Mouse (Mus musculus): ENCODE data around the gene Dock2. TPM values are rescaled to one million over a fixed set of nuclear protein-coding genes. Genes with fewer than 3 reads are reported as not detected.
A peak's percentile ranks its signal among the peaks of the same experiment; 100 is the strongest.

Dock2 gene
- polyA plus RNA-seq, 1 experiment from 2014 or later, result 1.1 TPM

GRCm38 (mm10) chr11:34356109-34356508, 427.6 kb downstream of the Dock2 start:
- no peaks in the 10 kb centered on the region for H3K27me3 ChIP-seq
- no peak overlapping the region for H3K4me2 ChIP-seq (replicated peaks)
- WGBS, result 42% methylated on average over 2 of the region's 2 CpGs
- no peak for ATAC-seq (ENCODE audit: low FRiP score)
- H3K4me1 ChIP-seq, result peaks cover 8% of the 10 kb centered on the region; the same call in 1 of the 2 replicates
- no peak overlapping the region for H3K27ac ChIP-seq
- H3K36me3 ChIP-seq, result no peaks in the 10 kb centered on the region
- no peak overlapping the region for H3K9ac ChIP-seq
- H3K9me3 ChIP-seq (replicated peaks), result no peaks in the 10 kb centered on the region
- no peak overlapping the region for H3K4me3 ChIP-seq

GRCm38 (mm10) chr11:34355406-34355805, 428.3 kb downstream of the Dock2 start:
- 61% methylated on average over 12 of the region's 12 CpGs for WGBS
- no peak for ATAC-seq (ENCODE audit: low FRiP score)

GRCm38 (mm10) chr11:34349453-34350056, 434.1 kb downstream of the Dock2 start:
- WGBS, result 85% methylated on average over 10 of the region's 10 CpGs
- Histone ChIP-seq H3K27ac (no peak overlapping the region), H3K4me3 (no peak overlapping the region)

More at GRCm38 (mm10) chr11:34355406-34355805, 428.3 kb downstream of the Dock2 start:
- H3K4me3 ChIP-seq, result no peak overlapping the region
- no peaks in the 10 kb centered on the region for H3K36me3 ChIP-seq
- H3K9me3 ChIP-seq (replicated peaks), result no peaks in the 10 kb centered on the region
- H3K27me3 ChIP-seq, result no peaks in the 10 kb centered on the region
- H3K4me1 ChIP-seq, result peaks cover 8% of the 10 kb centered on the region; the same call in 1 of the 2 replicates
- H3K4me2 ChIP-seq (replicated peaks), result no peak overlapping the region
- no peak overlapping the region for H3K27ac ChIP-seq
- no peak overlapping the region for H3K9ac ChIP-seq

GRCm38 (mm10) chr11:34348287-34348918, 435.3 kb downstream of the Dock2 start:
- H3K27me3 ChIP-seq, result no peaks in the 10 kb centered on the region
- no peaks in the 10 kb centered on the region for H3K36me3 ChIP-seq
- H3K27ac ChIP-seq, result no peak overlapping the region
- WGBS, result 49% methylated on average over 4 of the region's 4 CpGs
- H3K4me1 ChIP-seq, result peaks cover 18% of the 10 kb centered on the region
- H3K9me3 ChIP-seq (replicated peaks), result no peaks in the 10 kb centered on the region
- no peak overlapping the region for H3K4me3 ChIP-seq
- no peak overlapping the region for H3K4me2 ChIP-seq (replicated peaks)
- ATAC-seq (ENCODE audit: low FRiP score), result peak; percentile 43
- H3K9ac ChIP-seq, result no peak overlapping the region

More at GRCm38 (mm10) chr11:34349453-34350056, 434.1 kb downstream of the Dock2 start:
- Histone ChIP-seq H3K9me3 (replicated peaks) (no peaks in the 10 kb centered on the region), H3K27me3 (no peaks in the 10 kb centered on the region), H3K4me1 (peaks cover 8% of the 10 kb centered on the region), H3K36me3 (no peaks in the 10 kb centered on the region), H3K4me2 (replicated peaks) (no peak overlapping the region), H3K9ac (no peak overlapping the region)
- ATAC-seq (ENCODE audit: low FRiP score), result no peak

DNA sequence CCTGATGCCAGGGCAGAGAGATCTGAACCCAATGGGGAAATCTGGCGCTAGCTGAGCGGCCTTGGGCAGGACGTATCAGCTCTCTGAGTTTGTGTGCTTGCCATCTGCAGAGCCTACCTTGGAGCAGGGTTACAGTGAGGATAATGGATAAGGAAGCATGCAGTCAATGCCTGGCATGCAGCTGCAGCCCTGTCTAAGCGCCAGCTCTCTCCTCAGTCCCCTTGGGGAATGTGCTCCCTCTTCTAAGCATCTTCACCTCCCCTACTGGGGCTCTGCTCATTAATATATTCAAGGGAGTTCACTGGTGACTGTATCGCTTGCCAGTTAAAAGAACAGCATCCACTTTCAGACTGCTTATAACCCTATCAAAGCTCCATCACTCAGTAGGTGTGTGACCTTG, 439.4 kb downstream of the Dock2 start:
- no peak overlapping the region for H3K9ac ChIP-seq
- H3K9me3 ChIP-seq (replicated peaks), result no peaks in the 10 kb centered on the region
- H3K27me3 ChIP-seq, result no peaks in the 10 kb centered on the region
- H3K4me2 ChIP-seq (replicated peaks), result no peak overlapping the region
- ATAC-seq (ENCODE audit: low FRiP score), result peak; percentile 62; the same call in 1 of the 2 replicates
- no peak overlapping the region for H3K4me3 ChIP-seq
- no peaks in the 10 kb centered on the region for H3K36me3 ChIP-seq
- peaks cover 24% of the 10 kb centered on the region for H3K4me1 ChIP-seq
- 0 out of 2 replicates have a peak overlapping the region, but pooled peaks have one; percentile 2 for H3K27ac ChIP-seq
- 53% methylated on average over 5 of the region's 5 CpGs for WGBS

GRCm38 (mm10) chr11:34343742-34344307, 439.9 kb downstream of the Dock2 start:
- WGBS, result 63% methylated on average over 4 of the region's 4 CpGs
- H3K36me3 ChIP-seq, result no peaks in the 10 kb centered on the region
- no peak overlapping the region for H3K4me3 ChIP-seq
- no peaks in the 10 kb centered on the region for H3K9me3 ChIP-seq (replicated peaks)
- no peak for ATAC-seq (ENCODE audit: low FRiP score)
- H3K9ac ChIP-seq, result no peak overlapping the region
- H3K27me3 ChIP-seq, result no peaks in the 10 kb centered on the region
- H3K4me2 ChIP-seq (replicated peaks), result no peak overlapping the region
- peaks cover 23% of the 10 kb centered on the region for H3K4me1 ChIP-seq
- H3K27ac ChIP-seq, result 0 out of 2 replicates have a peak overlapping the region, but pooled peaks have one; percentile 2

DNA sequence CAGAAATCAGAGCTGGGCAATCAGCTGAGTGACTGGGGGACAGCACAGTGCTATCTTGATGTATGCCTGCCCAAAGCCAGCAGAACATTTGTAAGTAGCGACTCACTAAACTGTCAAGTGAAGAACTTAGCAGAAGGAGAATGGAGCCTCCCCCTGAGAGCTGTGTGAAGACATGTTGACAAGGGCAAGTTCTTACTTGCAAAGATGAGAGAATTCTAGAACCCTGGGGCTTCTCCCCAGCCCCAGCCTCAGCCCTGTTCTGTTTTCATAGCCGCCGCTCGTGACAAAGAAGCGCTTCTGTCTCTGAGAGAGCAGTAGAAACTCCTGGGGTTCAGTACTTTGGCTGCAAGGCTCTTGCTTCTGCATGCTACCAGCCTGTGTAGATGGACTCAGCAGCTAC, 444.0 kb downstream of the Dock2 start:
- Histone ChIP-seq H3K4me2 (replicated peaks) (no peak overlapping the region), H3K36me3 (no peaks in the 10 kb centered on the region), H3K4me1 (peaks cover 17% of the 10 kb centered on the region), H3K9me3 (replicated peaks) (no peaks in the 10 kb centered on the region), H3K4me3 (no peak overlapping the region), H3K9ac (no peak overlapping the region), H3K27me3 (no peaks in the 10 kb centered on the region), H3K27ac (no peak overlapping the region)
- WGBS, result 65% methylated on average over 5 of the region's 5 CpGs
- no peak for ATAC-seq (ENCODE audit: low FRiP score)

DNA sequence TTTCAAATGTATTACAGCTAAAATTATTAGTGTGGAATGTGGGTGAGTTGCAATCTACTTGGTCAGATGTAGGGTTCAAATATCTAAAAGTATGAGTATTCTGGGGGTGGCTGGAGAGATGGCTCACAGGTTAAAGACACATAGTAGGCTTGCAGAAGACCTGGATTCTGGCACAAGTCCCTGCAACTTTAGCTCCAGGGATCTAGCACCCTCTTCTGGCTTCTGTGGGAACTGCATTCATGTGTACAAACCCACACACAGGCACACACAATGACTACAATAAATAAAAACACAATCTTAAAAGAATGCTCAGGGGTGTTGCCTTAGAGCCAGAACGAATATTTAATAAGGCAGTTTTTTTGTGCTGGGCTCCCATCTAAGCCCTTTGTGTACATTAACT, 445.8 kb downstream of the Dock2 start:
- H3K27ac ChIP-seq, result no peak overlapping the region
- H3K9me3 ChIP-seq (replicated peaks), result no peaks in the 10 kb centered on the region
- H3K36me3 ChIP-seq, result no peaks in the 10 kb centered on the region
- no peak overlapping the region for H3K4me2 ChIP-seq (replicated peaks)
- 86% methylated on average over 1 of the region's 1 CpGs for WGBS
- H3K27me3 ChIP-seq, result no peaks in the 10 kb centered on the region
- no peak overlapping the region for H3K4me3 ChIP-seq
- H3K4me1 ChIP-seq, result peaks cover 6% of the 10 kb centered on the region; the same call in 1 of the 2 replicates
- no peak for ATAC-seq (ENCODE audit: low FRiP score)
- no peak overlapping the region for H3K9ac ChIP-seq

GRCm38 (mm10) chr11:34332344-34333031, 451.2 kb downstream of the Dock2 start:
- no peaks in the 10 kb centered on the region for H3K36me3 ChIP-seq
- WGBS, result 64% methylated on average over 7 of the region's 7 CpGs

DNA sequence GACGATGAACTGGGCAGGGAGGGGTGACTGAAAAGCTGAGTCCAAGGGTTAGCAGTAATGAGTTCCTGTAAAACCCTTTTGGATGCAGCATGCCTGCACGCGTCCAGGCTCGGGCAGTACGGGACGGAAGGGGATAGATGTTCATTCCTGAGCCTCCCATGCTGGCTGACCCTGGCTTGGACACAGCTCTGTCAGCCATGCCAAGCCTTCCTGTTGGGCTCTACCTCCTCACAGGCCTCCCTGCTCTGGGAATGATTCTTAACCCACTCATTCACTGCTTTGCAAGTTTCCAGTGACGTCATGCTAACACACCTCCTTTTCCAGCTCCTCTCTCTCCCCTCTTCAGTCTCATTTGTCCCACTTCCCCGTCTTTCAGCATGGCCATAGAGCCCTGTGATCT, 460.0 kb downstream of the Dock2 start:
- H3K36me3 ChIP-seq, result no peaks in the 10 kb centered on the region
- no peak for ATAC-seq (ENCODE audit: low FRiP score)
- no peak overlapping the region for H3K4me3 ChIP-seq
- peaks cover 4% of the 10 kb centered on the region for H3K27me3 ChIP-seq
- 79% methylated on average over 8 of the region's 8 CpGs for WGBS
- H3K4me1 ChIP-seq, result peaks cover 3% of the 10 kb centered on the region; the same call in 1 of the 2 replicates
- H3K9ac ChIP-seq, result no peak overlapping the region
- no peak overlapping the region for H3K27ac ChIP-seq
- no peaks in the 10 kb centered on the region for H3K9me3 ChIP-seq (replicated peaks)
- H3K4me2 ChIP-seq (replicated peaks), result no peak overlapping the region

More at GRCm38 (mm10) chr11:34332344-34333031, 451.2 kb downstream of the Dock2 start:
- H3K9me3 ChIP-seq (replicated peaks), result no peaks in the 10 kb centered on the region
- H3K4me3 ChIP-seq, result no peak overlapping the region
- H3K27ac ChIP-seq, result no peak overlapping the region
- H3K27me3 ChIP-seq, result no peaks in the 10 kb centered on the region
- H3K4me2 ChIP-seq (replicated peaks), result no peak overlapping the region
- no peak for ATAC-seq (ENCODE audit: low FRiP score)
- no peak overlapping the region for H3K9ac ChIP-seq
- no peaks in the 10 kb centered on the region; the same call in 1 of the 2 replicates for H3K4me1 ChIP-seq

DNA sequence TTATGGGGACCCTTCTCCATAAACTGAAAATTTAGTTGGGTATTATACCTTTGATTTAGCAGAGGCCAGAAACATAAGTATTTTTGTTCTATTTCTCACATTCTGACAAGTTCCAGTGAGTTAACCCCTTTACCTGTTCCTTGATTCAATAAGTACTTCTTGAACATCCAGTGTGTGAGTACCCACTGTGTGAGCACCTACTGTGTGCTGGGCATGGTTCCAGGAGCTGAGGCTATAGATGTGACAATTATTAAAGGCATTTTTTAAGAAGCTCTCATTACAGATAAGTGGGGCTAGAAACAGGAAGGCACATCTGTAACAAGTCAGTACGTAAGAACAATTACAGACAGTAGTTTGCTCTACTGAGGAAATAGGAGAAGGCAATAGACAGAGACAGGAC, 464.4 kb downstream of the Dock2 start:
- H3K27me3 ChIP-seq, result peaks cover 11% of the 10 kb centered on the region
- ATAC-seq (ENCODE audit: low FRiP score), result no peak

DNA sequence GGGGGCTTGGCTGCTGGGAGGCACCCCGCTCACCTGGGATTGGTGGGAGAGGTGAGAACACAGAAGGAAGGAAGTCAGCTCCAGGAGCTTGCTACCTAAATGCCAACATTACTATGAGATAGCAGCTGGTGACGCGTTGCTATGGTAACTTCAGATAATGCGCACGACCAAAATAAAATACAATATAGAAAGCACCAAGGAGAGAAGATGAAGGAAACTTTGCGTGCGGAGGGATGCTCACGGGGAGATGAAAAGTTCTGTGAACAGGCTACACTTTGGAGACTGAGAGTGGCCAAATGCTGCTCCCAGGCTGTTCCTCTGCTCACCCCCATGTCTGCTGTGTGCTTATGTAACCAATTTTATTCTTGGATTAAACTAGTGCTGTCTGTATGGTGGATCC, 466.7 kb downstream of the Dock2 start:
- no peak overlapping the region for H3K4me3 ChIP-seq
- no peak overlapping the region for H3K9ac ChIP-seq

More for the DNA sequence above, 464.4 kb downstream of the Dock2 start:
- Histone ChIP-seq H3K4me2 (replicated peaks) (no peak overlapping the region), H3K4me3 (no peak overlapping the region), H3K9me3 (replicated peaks) (no peaks in the 10 kb centered on the region), H3K4me1 (peaks cover 29% of the 10 kb centered on the region), H3K9ac (no peak overlapping the region), H3K36me3 (no peaks in the 10 kb centered on the region), H3K27ac (no peak overlapping the region)
- WGBS, result 76% methylated on average over 1 of the region's 1 CpGs

More for the DNA sequence above, 466.7 kb downstream of the Dock2 start:
- Histone ChIP-seq H3K4me2 (replicated peaks) (peak overlapping the region; percentile 45; the same call in 1 of the 2 replicates), H3K9me3 (replicated peaks) (no peaks in the 10 kb centered on the region), H3K36me3 (no peaks in the 10 kb centered on the region), H3K27ac (no peak overlapping the region), H3K4me1 (peaks cover 29% of the 10 kb centered on the region), H3K27me3 (peaks cover 20% of the 10 kb centered on the region)
- ATAC-seq (ENCODE audit: low FRiP score), result no peak
- 78% methylated on average over 8 of the region's 8 CpGs for WGBS

Measured in hindbrain, embryonic 12.5 days (tissue).